Mouse (Mus musculus): ENCODE measurements around the gene Hmgcll1. TPM values are rescaled to one million over a fixed set of nuclear protein-coding genes. Genes with fewer than 3 reads are reported as not detected.

Hmgcll1 gene
- polyA plus RNA-seq (2012; ENCODE audit: insufficient read depth, insufficient read length, missing spikeins) = not detected in 2 replicates

DNA sequence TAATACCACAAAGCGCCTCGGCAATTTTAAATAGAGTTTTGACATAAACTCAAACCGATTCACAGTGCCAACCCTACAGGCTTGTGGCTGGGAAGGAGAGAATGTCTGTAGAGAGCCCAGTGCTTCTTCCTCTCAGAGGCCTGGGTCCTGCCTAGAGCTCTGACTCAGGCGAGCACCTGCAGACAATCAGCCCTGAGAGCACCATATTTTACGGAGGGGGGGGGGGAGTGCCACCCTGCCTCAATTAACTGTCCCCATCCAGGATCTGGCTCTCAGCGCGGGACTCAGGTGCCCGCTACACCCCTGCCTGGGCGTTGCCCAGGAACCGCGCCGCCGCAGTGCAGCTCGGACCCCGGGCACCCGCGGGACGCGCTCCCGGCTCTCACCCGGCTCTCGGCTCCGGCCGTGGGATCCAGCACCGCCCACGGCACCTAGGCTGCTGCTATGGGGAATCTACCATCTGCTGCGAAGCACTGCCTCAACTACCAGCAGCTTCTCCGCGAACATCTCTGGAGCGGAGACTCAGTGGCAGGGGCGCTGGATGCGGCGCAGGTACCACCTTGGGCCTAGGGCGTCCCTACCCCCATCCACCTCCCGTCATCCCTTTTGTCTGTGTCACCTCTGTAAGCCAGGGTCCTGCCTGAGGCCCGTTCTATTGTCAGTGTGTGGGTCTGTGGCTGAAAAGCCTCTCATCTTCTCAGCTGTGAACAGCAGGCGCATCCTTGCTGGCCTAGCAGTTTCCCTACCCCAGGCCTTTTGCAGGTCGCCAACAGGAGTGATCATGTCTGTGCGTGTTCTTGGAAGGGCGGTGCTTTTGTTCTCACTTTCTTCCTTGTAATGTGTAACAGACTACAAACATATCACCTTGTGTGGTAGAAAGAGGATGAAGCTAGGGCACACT is at the start of gene Hmgcll1:
Hmgcll1 (plus strand) TSS at position 225 of the 901 bp plus-strand sequence.
- H3K4me1 ChIP-seq (ENCODE audit: control insufficient read depth, insufficient read depth, insufficient read length, low read length) = peaks cover 4% of the 10 kb centered on the region; the same call in 1 of the 2 replicates
- H3K4me3 ChIP-seq (ENCODE audit: insufficient read depth, low read depth, low read length) = peak within 1 kb of the TSS; percentile 33
- H3K27ac ChIP-seq (replicated peaks; ENCODE audit: low read depth, low read length) = no peak within 1 kb of the TSS

DNA sequence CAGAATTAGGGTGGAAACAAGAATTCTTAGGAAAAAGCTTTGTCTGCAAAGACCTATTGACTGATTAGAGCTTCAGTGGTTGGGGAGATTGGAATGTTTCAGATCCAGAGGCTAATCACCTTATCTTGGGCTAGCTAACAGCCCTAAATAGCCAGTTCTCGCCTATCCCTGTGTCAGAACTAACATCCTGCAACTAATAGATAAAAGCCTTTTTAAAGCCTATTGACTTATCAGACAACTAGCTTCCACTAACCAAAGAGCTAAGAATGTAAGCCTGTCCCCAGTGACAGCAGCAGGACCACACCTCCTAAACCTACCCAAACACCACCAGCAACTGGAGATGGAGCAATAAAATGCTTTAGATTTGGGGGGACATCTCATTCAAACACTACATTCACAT is 34.6 kb upstream of the Hmgcll1 start:
- H3K4me1 ChIP-seq (ENCODE audit: control insufficient read depth, insufficient read depth, insufficient read length, low read length) = no peaks in the 10 kb centered on the region
- H3K4me3 ChIP-seq (ENCODE audit: insufficient read depth, low read depth, low read length) = no peak overlapping the region
- no peak overlapping the region for H3K27ac ChIP-seq (replicated peaks; ENCODE audit: low read depth, low read length)

DNA sequence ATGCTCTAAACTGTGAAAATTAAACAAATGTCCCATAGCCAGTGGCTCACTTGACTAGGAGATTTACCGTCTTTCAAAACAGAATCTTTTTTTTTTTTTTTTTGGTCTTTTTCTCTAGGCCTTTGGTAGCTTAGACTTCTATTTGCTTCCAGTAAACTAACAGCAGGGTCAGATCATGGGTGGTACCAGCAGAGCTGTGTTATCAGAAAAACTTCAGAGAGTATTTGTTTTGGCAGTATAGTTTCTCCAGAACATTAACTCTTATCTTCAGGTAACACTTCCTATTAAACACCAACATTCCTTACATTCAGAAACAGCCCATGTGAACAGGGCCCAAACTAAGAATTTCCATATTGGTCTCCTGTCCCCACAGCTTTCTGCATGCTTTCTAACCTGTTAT is 33.5 kb upstream of the Hmgcll1 start:
- Histone ChIP-seq H3K4me1 (ENCODE audit: control insufficient read depth, insufficient read depth, insufficient read length, low read length) (no peaks in the 10 kb centered on the region), H3K27ac (replicated peaks; ENCODE audit: low read depth, low read length) (no peak overlapping the region), H3K4me3 (ENCODE audit: insufficient read depth, low read depth, low read length) (no peak overlapping the region)

DNA sequence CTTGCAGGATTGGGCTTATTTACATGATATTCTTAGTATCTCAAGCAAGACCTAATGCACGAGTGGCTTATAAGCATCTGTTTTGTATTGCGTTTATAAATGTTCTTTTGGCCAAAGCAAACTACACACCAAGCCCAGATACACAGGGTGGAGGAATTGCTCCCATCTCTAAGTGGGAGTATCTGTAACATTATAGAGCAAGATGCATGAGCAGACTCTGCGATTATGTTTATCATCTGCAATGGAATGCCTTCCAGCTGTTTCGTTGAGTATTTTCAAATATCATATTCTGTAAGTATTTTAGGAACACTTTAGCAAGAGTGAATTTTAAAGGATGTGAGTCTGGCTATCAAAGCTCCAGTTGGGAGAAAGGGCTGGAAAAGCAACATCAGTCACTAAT is 25.2 kb upstream of the Hmgcll1 start:
- no peaks in the 10 kb centered on the region for H3K4me1 ChIP-seq (ENCODE audit: control insufficient read depth, insufficient read depth, insufficient read length, low read length)
- no peak overlapping the region for H3K4me3 ChIP-seq (ENCODE audit: insufficient read depth, low read depth, low read length)
- H3K27ac ChIP-seq (replicated peaks; ENCODE audit: low read depth, low read length) = no peak overlapping the region

DNA sequence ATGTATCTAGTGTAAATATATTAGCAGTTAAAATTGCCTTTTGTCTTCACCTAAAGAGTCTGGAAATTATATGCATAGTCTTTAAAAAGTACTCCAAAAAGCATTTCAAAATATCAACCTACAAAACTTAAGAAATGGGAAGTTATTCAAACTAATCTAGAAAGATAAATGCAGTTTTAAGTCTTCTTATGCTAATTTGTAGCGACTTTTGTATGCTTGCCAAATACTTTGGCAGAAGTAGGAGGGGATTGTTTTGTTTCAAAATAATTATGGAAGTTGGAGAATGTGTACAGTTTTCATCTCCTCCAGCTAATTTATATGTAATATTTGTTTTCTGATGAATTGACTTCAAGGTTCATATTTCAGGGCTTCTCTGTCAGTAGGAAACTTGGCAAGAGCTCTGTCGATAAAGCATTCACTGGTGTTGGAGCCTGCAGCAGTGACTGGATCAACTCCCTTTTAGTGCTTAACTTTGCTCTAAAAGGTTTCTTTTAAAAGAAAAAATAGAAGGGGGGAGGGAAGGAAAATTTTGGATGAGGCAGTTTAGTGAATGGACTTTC is 15.8 kb upstream of the Hmgcll1 start:
- Histone ChIP-seq H3K27ac (replicated peaks; ENCODE audit: low read depth, low read length) (no peak overlapping the region), H3K4me1 (ENCODE audit: control insufficient read depth, insufficient read depth, insufficient read length, low read length) (0 out of 2 replicates have a peak, but pooled peaks cover 2% of the 10 kb centered on the region), H3K4me3 (ENCODE audit: insufficient read depth, low read depth, low read length) (no peak overlapping the region)

DNA sequence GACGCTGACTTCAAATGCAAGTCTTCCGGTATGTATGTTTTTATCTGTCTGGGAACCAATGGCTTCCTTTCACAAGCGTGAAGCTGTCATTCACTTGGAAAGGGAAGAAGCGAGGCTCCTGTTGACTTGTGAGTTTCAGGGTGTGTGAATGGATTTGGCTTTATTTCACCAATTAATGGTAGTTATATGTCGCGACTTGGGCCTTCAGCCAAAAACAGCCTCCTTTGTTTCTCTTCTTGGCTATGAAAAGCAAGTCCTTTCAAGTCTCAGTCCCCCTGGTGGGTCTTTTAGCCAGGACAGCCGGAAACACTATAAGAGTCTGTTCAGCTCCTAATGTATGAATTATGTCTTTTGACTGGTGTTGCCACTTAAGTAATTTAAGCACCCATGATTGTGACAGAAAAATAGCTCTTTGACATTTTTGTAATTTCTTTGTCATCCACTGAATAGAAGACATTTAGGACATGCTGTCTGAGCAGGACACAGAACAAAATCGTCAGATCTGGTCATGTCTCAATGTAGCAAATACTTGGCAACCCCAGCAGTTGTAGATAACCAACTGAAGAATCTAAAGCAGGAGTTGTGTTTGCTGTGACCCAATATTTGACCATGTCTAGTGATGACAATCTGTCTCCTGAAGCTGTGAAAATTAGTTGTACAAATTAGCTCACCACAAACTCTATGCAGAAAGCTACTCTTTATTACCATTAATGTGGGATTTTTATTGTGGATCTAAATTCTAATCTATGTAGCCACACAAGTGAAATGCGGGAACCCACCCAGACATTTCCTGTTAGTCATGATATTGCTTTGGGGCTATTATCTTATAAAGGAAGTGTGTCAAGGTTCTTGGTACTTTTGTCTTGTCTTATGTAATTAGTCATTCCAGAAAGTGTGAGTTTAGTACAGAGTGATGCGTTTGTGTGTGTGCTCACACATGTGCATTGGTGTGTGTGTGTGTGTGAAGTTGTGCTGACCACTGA is 13.5 kb upstream of the Hmgcll1 start:
- H3K4me1 ChIP-seq (ENCODE audit: control insufficient read depth, insufficient read depth, insufficient read length, low read length) = 0 out of 2 replicates have a peak, but pooled peaks cover 2% of the 10 kb centered on the region
- H3K4me3 ChIP-seq (ENCODE audit: insufficient read depth, low read depth, low read length) = no peak overlapping the region
- no peak overlapping the region for H3K27ac ChIP-seq (replicated peaks; ENCODE audit: low read depth, low read length)

DNA sequence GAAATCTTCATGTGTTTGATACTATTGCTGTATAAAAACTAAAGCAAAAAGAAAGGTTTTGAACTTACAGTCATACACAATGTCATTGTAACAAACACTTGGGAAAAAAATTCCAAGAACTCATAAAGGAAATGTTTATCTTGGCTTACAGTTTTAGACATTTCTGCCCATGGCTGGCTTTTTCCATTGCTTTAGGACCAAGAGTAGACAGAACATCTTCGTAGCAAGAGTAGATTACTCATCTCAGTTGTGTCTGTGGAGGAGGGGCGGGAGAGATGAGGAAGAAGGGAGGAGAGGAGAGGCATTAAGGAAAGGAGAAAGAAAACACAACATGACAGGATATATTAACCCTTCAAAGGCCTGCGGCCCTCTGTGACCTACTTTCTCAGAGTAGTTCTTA is 11.6 kb upstream of the Hmgcll1 start:
- no peak overlapping the region for H3K4me3 ChIP-seq (ENCODE audit: insufficient read depth, low read depth, low read length)
- H3K4me1 ChIP-seq (ENCODE audit: control insufficient read depth, insufficient read depth, insufficient read length, low read length) = 0 out of 2 replicates have a peak, but pooled peaks cover 2% of the 10 kb centered on the region
- H3K27ac ChIP-seq (replicated peaks; ENCODE audit: low read depth, low read length) = no peak overlapping the region

DNA sequence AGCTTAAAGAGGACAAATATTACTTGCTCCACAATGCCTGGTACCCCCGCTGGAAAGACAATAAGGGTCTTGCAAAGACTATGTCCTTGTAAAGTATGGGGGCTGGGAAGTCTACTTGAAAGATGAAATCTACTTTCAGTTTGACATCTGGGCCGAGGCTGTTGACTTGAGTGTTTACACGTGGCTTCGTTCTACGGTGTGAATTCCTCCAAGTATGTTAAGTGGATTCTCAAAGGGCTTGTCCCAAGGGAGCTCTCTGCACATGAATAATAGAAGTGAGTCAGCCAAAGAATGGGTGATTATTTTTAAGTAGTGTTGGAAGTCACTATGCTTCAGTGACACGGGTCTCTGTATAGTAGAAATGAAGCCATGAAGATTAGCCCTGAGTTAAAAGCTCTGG is 11.0 kb upstream of the Hmgcll1 start:
- Histone ChIP-seq H3K4me1 (ENCODE audit: control insufficient read depth, insufficient read depth, insufficient read length, low read length) (0 out of 2 replicates have a peak, but pooled peaks cover 2% of the 10 kb centered on the region), H3K27ac (replicated peaks; ENCODE audit: low read depth, low read length) (no peak overlapping the region), H3K4me3 (ENCODE audit: insufficient read depth, low read depth, low read length) (no peak overlapping the region)

DNA sequence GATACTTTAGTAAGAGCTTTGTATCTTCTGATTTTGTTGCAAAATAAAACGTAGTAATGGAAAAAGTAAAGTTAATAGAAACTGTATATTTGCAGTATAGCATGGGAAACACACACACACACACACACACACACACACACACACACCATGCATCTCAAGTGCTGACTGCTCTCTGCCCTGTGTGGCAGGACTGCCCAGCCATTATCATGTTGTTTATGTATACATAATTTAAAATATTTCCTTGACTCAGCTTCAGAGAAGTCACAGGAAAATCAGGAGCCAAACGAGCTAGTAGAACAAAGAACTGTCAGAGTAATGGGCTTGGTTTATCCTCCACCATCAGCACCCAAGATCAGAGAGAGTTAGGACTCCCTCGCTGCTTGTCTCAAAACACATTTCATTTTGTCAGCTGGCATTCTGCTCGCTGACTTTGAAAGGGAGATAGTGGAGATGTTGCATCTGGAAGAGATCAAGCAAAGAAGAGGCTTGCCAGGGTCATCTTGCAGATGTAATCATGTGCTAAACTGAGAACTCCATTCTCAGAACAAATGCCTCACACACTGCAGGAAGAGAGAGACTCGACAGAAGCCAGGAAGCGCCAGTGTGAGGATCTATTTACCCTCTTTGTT is 7.2 kb upstream of the Hmgcll1 start:
- no peak overlapping the region for H3K4me3 ChIP-seq (ENCODE audit: insufficient read depth, low read depth, low read length)
- H3K27ac ChIP-seq (replicated peaks; ENCODE audit: low read depth, low read length) = no peak overlapping the region
- H3K4me1 ChIP-seq (ENCODE audit: control insufficient read depth, insufficient read depth, insufficient read length, low read length) = no peaks in the 10 kb centered on the region

DNA sequence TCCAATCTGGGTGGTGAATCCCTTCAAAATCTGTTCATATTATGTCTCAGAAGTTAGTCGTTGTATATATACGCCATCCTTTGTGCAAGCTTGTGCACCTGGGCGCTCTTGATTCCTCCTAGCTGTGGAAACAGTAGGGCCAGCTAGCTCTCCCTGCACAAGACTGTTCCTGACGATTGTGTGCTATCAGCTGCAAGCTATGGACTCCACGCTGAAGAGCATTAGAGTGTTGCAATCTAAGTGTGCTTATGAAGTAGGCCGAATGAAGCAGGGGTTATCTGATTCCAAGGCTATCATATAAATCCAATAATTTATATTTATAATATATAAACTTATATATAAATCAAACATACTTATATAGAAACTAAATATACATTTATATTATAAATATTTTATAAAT is 866 bp upstream of the Hmgcll1 start:
- H3K27ac ChIP-seq (replicated peaks; ENCODE audit: low read depth, low read length) = no peak overlapping the region

DNA sequence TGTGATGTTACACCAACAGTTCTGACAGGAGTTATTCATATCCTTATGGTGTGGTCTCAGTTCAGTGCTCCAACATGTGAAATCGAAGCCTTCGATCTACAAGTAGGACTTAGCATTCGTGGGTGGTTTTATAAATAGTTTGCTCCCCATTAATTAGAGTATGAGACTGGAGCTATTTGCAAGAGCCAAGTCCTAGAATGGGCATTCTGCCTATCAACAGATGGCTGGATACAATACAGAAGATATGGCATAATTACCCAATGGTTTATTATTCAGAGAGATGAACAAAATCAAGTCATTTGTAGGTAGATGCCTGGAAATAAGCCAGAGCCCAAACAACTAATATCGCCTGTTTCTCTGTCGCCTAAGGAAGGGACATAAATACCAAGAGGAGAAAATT is 1.3 kb downstream of the Hmgcll1 start:
- no peak overlapping the region for H3K4me3 ChIP-seq (ENCODE audit: insufficient read depth, low read depth, low read length)
- no peak overlapping the region for H3K27ac ChIP-seq (replicated peaks; ENCODE audit: low read depth, low read length)
- peaks cover 4% of the 10 kb centered on the region; the same call in 1 of the 2 replicates for H3K4me1 ChIP-seq (ENCODE audit: control insufficient read depth, insufficient read depth, insufficient read length, low read length)

More for the DNA sequence above, 866 bp upstream of the Hmgcll1 start:
- Histone ChIP-seq H3K4me1 (ENCODE audit: control insufficient read depth, insufficient read depth, insufficient read length, low read length) (peaks cover 4% of the 10 kb centered on the region; the same call in 1 of the 2 replicates), H3K4me3 (ENCODE audit: insufficient read depth, low read depth, low read length) (no peak overlapping the region)

DNA sequence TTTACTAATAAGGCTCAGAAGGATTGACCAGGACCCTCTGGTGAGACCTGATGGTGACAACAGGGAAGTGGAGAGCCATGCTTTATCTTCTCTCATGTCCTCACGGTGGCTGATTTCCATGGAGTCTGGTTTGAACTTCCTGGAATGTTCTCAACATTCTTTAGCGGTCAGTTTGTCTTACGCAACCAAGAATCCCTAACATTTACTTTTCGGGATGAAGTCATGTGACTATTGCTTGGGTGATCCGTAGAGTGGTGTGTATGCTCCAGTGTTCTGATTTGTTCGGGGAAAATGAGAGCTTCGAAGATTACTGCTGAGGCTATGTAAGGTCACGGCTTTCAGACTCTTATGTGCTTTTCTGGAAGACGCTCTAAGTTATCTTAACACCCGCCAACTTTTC is 1.9 kb downstream of the Hmgcll1 start:
- Histone ChIP-seq H3K27ac (replicated peaks; ENCODE audit: low read depth, low read length) (no peak overlapping the region), H3K4me1 (ENCODE audit: control insufficient read depth, insufficient read depth, insufficient read length, low read length) (peaks cover 4% of the 10 kb centered on the region; the same call in 1 of the 2 replicates), H3K4me3 (ENCODE audit: insufficient read depth, low read depth, low read length) (no peak overlapping the region)

DNA sequence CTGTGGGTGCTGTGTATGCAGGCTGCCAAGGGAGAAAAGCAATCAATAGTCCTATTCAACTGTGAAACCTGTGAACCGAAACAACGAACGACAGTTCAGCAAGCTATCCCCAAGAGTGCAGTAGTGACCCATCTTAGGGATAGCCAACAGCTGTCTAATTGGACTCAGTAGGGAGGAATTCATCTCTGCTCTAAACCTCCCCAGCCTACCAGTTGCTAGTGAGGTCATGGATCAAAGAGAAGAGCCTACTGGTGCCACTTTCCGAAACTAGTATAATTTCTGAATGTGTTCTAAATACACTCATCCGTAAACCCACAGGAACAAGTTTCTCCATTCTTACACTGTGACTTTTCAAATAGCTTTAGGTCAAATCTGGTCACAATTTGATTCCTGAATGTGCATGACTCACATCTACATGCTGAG is 8.9 kb downstream of the Hmgcll1 start:
- no peak overlapping the region for H3K4me3 ChIP-seq (ENCODE audit: insufficient read depth, low read depth, low read length)
- peaks cover 3% of the 10 kb centered on the region; the same call in 1 of the 2 replicates for H3K4me1 ChIP-seq (ENCODE audit: control insufficient read depth, insufficient read depth, insufficient read length, low read length)
- no peak overlapping the region for H3K27ac ChIP-seq (replicated peaks; ENCODE audit: low read depth, low read length)

Data from brown adipose tissue, adult 24 weeks (tissue).